In genomic region chr8:44177016-44177415, GRCm38 (mm10) we compare ENCODE assay signal across 21 mouse cellular contexts.
DNase-seq lines count a peak whose midpoint lies in the region; ATAC-seq and TF ChIP-seq lines count a peak whose summit lies in the region.
"Had no signal": no experiment of that assay in that cellular context is flagged by ENCODE, and none has a peak within 500 bp of the region (broad histone marks: within the 10 kb centered on the region; RNA-seq: fewer than 3 reads in every experiment).

No protein-coding gene starts in this region.

- H3K27me3 ChIP-seq in kidney, postnatal 0 days (ENCODE audit: insufficient read depth, low read length), result no peaks in the 10 kb centered on the region
- H3K27me3 ChIP-seq in midbrain, embryonic 14.5 days (ENCODE audit: control insufficient read depth, insufficient read depth, low read length), result no peaks in the 10 kb centered on the region
- H3K27me3 ChIP-seq in midbrain, embryonic 16.5 days (ENCODE audit: control insufficient read depth, insufficient read depth, low read depth, low read length), result no peaks in the 10 kb centered on the region
- H3K27me3 ChIP-seq: CH12.LX; embryonic facial prominence, embryonic 12.5 days; hindbrain, embryonic 15.5 days; kidney, embryonic 15.5 days; limb, embryonic 13.5 days; liver, embryonic 13.5 days; lung, embryonic 15.5 days had no signal

- no peak for ATAC-seq in kidney, postnatal 0 days (replicated peaks; ENCODE audit: low FRiP score, low read depth)
- no peak; the same call in 1 of the 2 replicates for ATAC-seq in midbrain, embryonic 14.5 days (ENCODE audit: low FRiP score, low TSS enrichment)
- no peak for ATAC-seq in midbrain, embryonic 16.5 days
- ATAC-seq: intestine, embryonic 16.5 days had no signal

- no peaks in the 10 kb centered on the region for H3K36me3 ChIP-seq in kidney, postnatal 0 days (ENCODE audit: insufficient read depth, low read length)
- H3K36me3 ChIP-seq in midbrain, embryonic 14.5 days (ENCODE audit: control insufficient read depth, insufficient read depth, low read length), result no peaks in the 10 kb centered on the region
- H3K36me3 ChIP-seq in midbrain, embryonic 16.5 days (ENCODE audit: control insufficient read depth, insufficient read depth, low read length), result no peaks in the 10 kb centered on the region
- H3K36me3 ChIP-seq: embryonic facial prominence, embryonic 12.5 days; hindbrain, embryonic 15.5 days; kidney, embryonic 15.5 days; limb, embryonic 13.5 days; liver, embryonic 13.5 days; lung, embryonic 15.5 days had no signal

- H3K9me3 ChIP-seq in kidney, postnatal 0 days (replicated peaks; ENCODE audit: low read length), result no peaks in the 10 kb centered on the region
- no peaks in the 10 kb centered on the region for H3K9me3 ChIP-seq in midbrain, embryonic 14.5 days (ENCODE audit: control insufficient read depth, low read length)
- no peaks in the 10 kb centered on the region for H3K9me3 ChIP-seq in midbrain, embryonic 16.5 days (replicated peaks; ENCODE audit: control insufficient read depth, low read length, poor library complexity, severe bottlenecking)
- H3K9me3 ChIP-seq: embryonic facial prominence, embryonic 12.5 days; hindbrain, embryonic 15.5 days; kidney, embryonic 15.5 days; limb, embryonic 13.5 days; liver, embryonic 13.5 days; lung, embryonic 15.5 days had no signal

- peak; percentile 36 for DNase-seq in cerebellum, adult 9-10 months
- DNase-seq in cerebellum, adult 11-12 months, result no peak
- DNase-seq in kidney, postnatal 0 days (ENCODE audit: low spot score), result peak; percentile 50
- no peak for DNase-seq in kidney, postnatal 14 days
- DNase-seq in midbrain, embryonic 14.5 days, result peak; percentile 74
- peak; percentile 30 for DNase-seq in fibroblast of lung, adult 2 months (ENCODE audit: low read depth)
- DNase-seq in left cerebral cortex, postnatal 36 days (ENCODE audit: low spot score in 2 of 2), result no peak
- DNase-seq: gastrocnemius, adult 2 months; heart, postnatal 10 days; liver, embryonic 13.5 days; thymus, postnatal 14 days had no signal

- 36% methylated on average over 4 of the region's 4 CpGs for WGBS in kidney, postnatal 0 days
- 26% methylated on average over 4 of the region's 4 CpGs for WGBS in midbrain, embryonic 14.5 days
- WGBS in midbrain, embryonic 16.5 days, result 40% methylated on average over 4 of the region's 4 CpGs

- intact Hi-C loops in left cerebral cortex, postnatal 36 days (cut with DNase I), result no loop called here

- H3K4me3 ChIP-seq in kidney, postnatal 0 days (replicated peaks; ENCODE audit: low read depth, low read length), result no peak overlapping the region
- no peak overlapping the region for H3K4me3 ChIP-seq in midbrain, embryonic 14.5 days (replicated peaks; ENCODE audit: low read depth, low read length)
- no peak overlapping the region for H3K4me3 ChIP-seq in midbrain, embryonic 16.5 days (ENCODE audit: low read depth, low read length)
- H3K4me3 ChIP-seq: embryonic facial prominence, embryonic 12.5 days; gastrocnemius, adult 2 months; hindbrain, embryonic 15.5 days; kidney, embryonic 15.5 days; limb, embryonic 13.5 days; liver, embryonic 13.5 days; lung, embryonic 15.5 days had no signal

- no peak for TF ChIP-seq CTCF in kidney, postnatal 0 days (IDR thresholded peaks at IDR 0.05; ENCODE audit: low read depth)

- H3K4me2 ChIP-seq in kidney, postnatal 0 days (ENCODE audit: low read length), result no peak overlapping the region
- H3K4me2 ChIP-seq in midbrain, embryonic 14.5 days (ENCODE audit: low read length), result no peak overlapping the region
- H3K4me2 ChIP-seq in midbrain, embryonic 16.5 days (ENCODE audit: low read length), result no peak overlapping the region
- H3K4me2 ChIP-seq: embryonic facial prominence, embryonic 12.5 days; heart, embryonic 11.5 days; hindbrain, embryonic 15.5 days; kidney, embryonic 15.5 days; limb, embryonic 13.5 days; liver, embryonic 13.5 days; lung, embryonic 15.5 days had no signal

- no peak overlapping the region for H3K9ac ChIP-seq in kidney, postnatal 0 days (ENCODE audit: low read depth, low read length)
- no peak overlapping the region for H3K9ac ChIP-seq in midbrain, embryonic 14.5 days (replicated peaks; ENCODE audit: low read length)
- H3K9ac ChIP-seq in midbrain, embryonic 16.5 days (ENCODE audit: low read depth, low read length), result no peak overlapping the region
- H3K9ac ChIP-seq: embryonic facial prominence, embryonic 12.5 days; hindbrain, embryonic 15.5 days; kidney, embryonic 15.5 days; limb, embryonic 13.5 days; liver, embryonic 13.5 days; lung, embryonic 15.5 days had no signal

- no peaks in the 10 kb centered on the region for H3K4me1 ChIP-seq in kidney, postnatal 0 days (replicated peaks; ENCODE audit: insufficient read depth, low read length)
- no peaks in the 10 kb centered on the region for H3K4me1 ChIP-seq in midbrain, embryonic 14.5 days (ENCODE audit: control insufficient read depth, insufficient read depth, low read length)
- H3K4me1 ChIP-seq in midbrain, embryonic 16.5 days (ENCODE audit: control insufficient read depth, insufficient read depth, low read length), result no peaks in the 10 kb centered on the region
- H3K4me1 ChIP-seq: embryonic facial prominence, embryonic 12.5 days; hindbrain, embryonic 15.5 days; kidney, embryonic 15.5 days; limb, embryonic 13.5 days; liver, embryonic 13.5 days; lung, embryonic 15.5 days had no signal

- H3K27ac ChIP-seq in kidney, postnatal 0 days, result no peak overlapping the region
- H3K27ac ChIP-seq in midbrain, embryonic 14.5 days (replicated peaks; ENCODE audit: low read depth, low read length), result no peak overlapping the region
- no peak overlapping the region for H3K27ac ChIP-seq in midbrain, embryonic 16.5 days (ENCODE audit: low read length)
- H3K27ac ChIP-seq: embryonic facial prominence, embryonic 12.5 days; gastrocnemius, adult 2 months; hindbrain, embryonic 15.5 days; kidney, embryonic 15.5 days; limb, embryonic 13.5 days; liver, embryonic 13.5 days; lung, embryonic 15.5 days; stomach, postnatal 0 days had no signal

Comparison
In these comparisons a context has a peak if more than half of its experiments do, and no peak if none do; other contexts are left out.
1. DNase-seq: peak in cerebellum, adult 9-10 months (single experiment), kidney, postnatal 0 days (single experiment), midbrain, embryonic 14.5 days (single experiment) and fibroblast of lung, adult 2 months (single experiment); none in cerebellum, adult 11-12 months (single experiment), kidney, postnatal 14 days (single experiment) and left cerebral cortex, postnatal 36 days (0 of 2).